Mouse (Mus musculus): ENCODE measurements around the gene Cd9. TPM values are rescaled to one million over a fixed set of nuclear protein-coding genes. Genes with fewer than 3 reads are reported as not detected.

Gene Cd9
- polyA plus RNA-seq (2012; rRNA removed): 130 and 164 TPM in 2 replicates

DNA sequence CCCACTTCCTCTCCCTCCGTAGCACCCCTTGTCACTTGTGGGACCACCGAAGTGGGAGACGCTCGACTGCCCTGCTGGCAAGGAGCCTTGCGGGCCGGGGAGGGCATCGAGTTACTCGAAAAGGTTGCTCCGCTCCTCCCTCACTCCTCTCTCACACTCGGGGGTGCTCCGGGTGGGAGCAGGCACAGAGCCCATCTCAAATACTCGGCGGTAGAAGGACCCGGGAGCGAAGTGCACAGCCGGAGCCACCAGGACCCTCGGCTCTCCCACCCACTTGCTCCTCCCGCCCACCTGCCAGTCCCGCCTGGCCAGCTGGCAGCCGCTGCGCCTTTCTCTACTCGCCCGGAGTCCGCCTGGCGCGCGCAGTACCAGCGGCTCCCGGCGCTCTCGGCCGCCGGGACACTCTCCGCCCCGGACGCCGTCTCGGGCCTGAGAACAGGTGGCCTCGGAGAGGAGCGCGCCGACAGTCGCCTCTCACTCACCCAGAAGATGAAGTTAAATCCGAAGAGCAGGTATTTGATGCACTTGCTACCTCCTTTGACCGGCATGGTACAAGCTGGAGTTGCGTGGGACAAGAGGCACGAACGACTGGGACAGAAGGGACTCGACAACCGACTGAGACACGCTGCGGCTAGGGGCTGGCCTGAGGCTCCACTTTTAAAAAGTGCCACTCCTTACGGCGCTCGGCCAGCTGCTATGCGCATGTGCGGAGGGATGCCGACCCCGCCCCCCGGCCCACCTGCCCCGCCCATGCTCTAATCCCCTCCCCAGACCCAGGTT, at the start of gene Cd9:
Gene Cd9, minus strand, starts transcription at position 700 of the 780 bp plus-strand sequence.
- WGBS: under 1% methylated on average over 61 of the region's 61 CpGs

DNA sequence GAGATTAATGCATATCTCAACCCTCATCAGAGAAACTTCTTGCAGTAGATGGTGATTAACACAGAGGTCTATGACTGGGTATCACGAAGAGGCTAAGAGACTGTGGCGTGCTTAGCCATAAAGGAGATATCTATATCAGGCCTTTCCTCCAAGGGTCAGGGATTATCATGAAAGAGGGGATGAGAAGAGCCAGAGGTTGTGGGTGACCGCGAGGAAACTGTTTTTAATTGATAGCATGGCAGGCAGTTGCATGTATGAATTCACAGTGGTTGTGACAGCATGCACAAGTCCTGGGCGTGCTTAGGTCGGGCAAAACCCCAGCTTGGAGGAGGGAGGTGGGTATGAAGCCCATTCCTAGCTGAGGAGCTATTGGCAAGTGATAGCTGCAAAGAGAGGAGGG, 46.7 kb upstream of the Cd9 start:
- no peak for DNase-seq (ENCODE audit: low read depth, low spot score)
- 93% methylated on average over 6 of the region's 6 CpGs for WGBS

More for the DNA sequence above, at the start of gene Cd9:
- DNase-seq (ENCODE audit: low read depth, low spot score): no peak

DNA sequence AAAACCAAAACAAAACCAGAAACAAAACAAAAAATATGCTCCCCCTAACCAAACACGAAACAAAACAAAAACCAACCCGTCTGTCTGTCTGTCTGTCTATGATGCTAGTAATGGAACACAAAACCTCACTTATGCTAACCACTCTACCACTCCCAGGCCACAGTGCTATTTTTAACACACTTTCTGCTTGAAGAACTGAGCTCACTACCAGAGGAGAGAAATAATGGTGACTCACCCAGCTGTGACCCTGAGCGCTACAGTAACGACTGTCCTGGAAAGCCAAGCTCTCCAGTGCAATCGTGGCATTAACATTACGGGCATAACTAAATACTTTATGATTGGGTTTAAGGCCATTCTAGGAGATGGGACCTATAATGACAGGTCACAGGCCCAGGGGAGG, 46.2 kb upstream of the Cd9 start:
- no peak for DNase-seq (ENCODE audit: low read depth, low spot score)
- WGBS: 74% methylated on average over 6 of the region's 6 CpGs

DNA sequence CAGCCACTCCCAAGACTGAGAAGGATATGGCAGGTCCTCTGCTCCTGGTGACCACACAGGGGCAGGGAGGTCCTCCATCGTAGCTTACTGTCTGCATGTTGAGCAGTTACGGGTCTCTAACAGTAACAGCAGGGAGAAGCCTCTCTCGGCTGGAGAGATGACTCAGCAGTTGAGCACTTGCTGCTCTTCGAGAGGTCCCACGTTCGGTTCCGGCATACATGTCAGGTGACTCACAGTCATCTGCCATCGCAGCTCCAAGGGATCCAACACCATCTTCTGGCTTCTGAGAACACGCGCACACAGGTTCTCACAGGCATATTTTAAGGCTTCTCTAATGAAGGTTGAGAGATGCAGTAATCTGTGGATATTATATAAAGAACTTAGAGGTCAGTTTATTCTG, 45.6 kb upstream of the Cd9 start:
- WGBS: 81% methylated on average over 10 of the region's 10 CpGs
- DNase-seq (ENCODE audit: low read depth, low spot score): no peak

DNA sequence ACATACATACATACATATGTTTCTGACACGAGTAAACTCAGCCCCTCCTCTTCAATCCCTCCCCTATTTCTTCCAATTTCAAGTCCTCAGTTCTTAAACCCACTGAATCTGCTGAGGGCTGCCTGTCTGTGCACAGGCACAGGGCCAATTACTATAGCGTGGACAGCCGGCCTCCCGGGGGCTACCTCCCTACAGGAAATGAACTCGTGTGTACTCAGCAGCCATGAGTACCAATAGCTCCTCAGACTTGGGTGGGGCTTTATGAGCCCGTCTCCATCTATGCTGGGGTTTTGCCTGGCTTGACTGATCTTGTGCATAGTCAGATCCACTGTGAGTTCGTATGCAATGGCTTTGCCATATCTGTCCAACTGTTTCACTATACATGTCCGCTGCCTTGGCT, 44.8 kb upstream of the Cd9 start:
- 17% methylated on average over 8 of the region's 8 CpGs for WGBS

DNA sequence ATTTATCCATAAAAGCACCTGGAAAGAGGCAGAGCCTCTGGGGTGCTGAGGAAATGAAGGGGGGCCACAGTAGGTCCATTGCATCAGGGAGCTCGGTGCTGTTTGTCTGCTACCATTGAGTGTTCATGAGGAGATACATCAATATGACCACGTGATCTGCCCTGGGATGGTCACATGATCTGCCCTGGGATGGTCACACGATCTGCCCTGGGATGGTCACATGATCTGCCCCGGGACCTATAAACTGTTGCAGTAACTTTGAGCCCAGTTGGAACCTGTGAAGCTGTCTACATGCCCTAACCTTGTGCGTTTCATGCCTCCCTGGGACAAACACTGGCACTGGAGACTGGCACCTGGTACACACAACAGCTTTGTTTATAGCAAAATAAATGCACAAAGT, 43.9 kb upstream of the Cd9 start:
- DNase-seq (ENCODE audit: low read depth, low spot score): no peak
- 53% methylated on average over 5 of the region's 5 CpGs for WGBS

More for the DNA sequence above, 44.8 kb upstream of the Cd9 start:
- no peak for DNase-seq (ENCODE audit: low read depth, low spot score)

DNA sequence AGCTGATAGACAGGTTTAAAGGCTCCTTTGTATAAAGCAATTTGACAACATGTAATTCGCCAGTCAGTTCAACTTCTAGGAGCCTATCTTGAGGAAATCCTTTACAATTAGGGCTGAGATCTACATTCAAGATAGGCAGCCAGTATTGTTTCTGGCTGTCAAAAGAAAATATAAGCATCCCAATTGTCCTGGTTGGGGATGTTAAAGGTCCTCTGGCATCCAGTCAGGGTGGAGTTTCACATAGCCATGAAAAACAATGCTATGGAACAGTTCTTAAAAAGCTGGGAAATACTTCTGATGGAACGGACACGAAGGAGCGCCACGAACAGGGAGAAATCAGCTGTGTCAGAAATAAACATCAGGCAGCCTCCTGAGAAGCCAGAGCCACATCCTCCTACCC, 40.4 kb upstream of the Cd9 start:
- 82% methylated on average over 5 of the region's 5 CpGs for WGBS

DNA sequence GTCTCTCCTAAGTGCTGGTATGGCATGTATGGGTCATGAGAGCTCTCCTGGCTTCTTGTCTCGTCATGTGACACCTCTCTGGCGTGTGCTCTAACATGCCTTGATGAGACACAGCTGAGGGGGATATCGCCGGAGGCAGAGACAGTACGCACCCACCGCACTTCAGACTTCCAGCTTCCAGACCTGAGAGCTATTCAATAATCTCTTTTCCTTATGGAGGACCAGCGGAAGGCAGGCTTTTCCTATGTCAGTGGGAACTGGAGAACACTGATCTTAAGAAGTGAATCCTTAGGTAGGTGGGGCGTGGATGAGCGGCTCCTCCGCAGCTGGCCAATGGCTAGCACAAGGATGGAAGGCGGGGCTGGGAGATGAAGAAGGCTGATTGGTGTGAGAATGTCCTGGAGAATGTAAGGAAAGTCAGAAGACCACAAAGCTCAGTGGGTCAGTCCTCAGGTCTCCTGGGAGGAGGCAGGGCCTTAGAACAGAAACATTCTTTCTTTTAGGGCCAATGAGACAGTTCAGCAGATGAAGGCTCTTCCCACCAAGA, 38.6 kb upstream of the Cd9 start:
- no peak for DNase-seq (ENCODE audit: low read depth, low spot score)
- WGBS: 93% methylated on average over 11 of the region's 11 CpGs

More for the DNA sequence above, 40.4 kb upstream of the Cd9 start:
- no peak for DNase-seq (ENCODE audit: low read depth, low spot score)

DNA sequence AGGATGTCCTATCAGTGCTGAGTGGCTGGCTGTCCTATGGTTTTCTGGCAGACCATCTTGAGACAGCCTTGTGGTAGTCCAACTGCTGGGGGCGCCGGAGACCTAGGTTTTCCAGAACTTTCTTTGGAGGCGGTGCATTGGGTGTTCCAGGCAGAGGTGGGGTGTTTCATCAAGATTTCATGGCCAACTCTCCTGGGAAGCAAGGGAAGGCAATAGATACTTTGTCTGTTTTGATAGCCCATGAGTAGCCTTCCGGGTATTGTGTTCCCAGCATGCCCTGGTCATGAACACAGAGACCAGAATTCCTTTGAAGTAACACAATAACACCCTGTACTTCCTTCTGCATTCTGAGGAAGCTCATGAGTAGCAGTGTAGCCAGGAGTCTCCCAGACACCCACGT, 34.9 kb upstream of the Cd9 start:
- no peak for DNase-seq (ENCODE audit: low read depth, low spot score)

DNA sequence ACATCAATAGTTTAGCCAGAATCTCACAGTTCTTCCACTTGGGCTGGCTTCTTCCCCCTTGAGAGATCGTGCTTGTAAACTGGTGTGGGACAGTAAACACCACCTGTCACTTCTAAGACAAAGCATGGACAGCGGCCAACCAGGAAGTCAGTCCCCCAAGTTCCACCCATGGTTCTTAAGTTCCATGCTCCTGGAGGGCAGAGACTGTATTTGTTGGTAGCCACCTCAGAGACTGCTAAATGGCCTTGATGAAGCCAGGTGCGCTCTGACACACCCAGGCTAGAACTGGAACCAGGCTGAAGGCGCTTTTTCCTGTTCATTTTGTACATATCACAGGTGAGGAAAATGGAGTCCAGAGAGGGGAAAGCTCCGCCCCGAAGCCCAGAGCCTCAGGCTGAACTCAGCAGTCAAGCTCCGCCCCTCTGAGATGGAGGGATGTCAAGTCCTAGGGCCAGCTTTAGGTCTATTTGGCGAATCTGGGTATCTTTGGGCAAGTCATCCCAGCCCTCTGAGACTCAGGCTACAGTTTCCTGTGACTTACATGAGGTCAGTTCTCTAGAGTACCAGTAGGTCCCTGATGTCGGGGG, 34.1 kb upstream of the Cd9 start:
- 32% methylated on average over 9 of the region's 9 CpGs for WGBS
- DNase-seq (ENCODE audit: low read depth, low spot score): peak; percentile 92

More for the DNA sequence above, 34.9 kb upstream of the Cd9 start:
- 63% methylated on average over 5 of the region's 5 CpGs for WGBS

DNA sequence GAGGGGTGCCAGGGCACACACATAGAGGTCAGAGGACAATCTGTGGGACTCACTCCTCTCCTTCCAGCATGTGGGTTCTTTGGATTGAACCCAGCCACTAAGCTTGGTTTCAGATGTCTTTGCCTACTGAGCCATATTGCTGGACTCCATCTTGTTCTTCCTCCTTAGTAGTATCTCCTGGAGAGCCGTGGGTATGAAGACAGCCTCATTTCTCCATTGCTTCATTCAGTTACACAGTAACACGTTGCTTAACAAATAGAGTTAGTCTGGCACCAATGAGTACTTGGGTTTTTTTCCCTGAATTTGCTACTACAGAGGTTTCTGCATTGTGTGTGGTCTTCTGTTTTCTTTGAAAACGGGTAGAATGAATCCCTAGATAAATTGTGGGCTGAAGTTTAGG, 31.5 kb upstream of the Cd9 start:
- WGBS: 63% methylated on average over 3 of the region's 3 CpGs

DNA sequence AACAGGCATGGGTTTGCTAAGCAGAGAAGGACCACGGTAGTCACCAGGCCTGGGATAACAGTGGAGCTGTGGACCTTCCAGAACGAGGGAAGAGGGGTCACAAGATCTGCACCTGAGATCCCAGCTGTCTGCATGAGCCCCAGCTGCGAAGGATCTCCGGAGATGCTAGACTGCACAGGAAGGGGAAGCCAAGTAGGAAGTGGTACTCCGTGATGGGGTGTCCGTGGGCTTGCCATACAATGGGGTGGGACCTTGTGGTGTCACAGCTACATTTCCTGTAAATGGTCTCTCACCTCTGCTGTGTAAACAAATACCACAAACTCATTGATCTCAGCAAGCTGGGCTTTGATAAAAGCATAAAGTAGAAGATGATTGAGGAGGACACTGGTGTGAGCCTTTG, 29.4 kb upstream of the Cd9 start:
- WGBS: 79% methylated on average over 6 of the region's 6 CpGs
- DNase-seq (ENCODE audit: low read depth, low spot score): no peak

More for the DNA sequence above, 31.5 kb upstream of the Cd9 start:
- DNase-seq (ENCODE audit: low read depth, low spot score): no peak

DNA sequence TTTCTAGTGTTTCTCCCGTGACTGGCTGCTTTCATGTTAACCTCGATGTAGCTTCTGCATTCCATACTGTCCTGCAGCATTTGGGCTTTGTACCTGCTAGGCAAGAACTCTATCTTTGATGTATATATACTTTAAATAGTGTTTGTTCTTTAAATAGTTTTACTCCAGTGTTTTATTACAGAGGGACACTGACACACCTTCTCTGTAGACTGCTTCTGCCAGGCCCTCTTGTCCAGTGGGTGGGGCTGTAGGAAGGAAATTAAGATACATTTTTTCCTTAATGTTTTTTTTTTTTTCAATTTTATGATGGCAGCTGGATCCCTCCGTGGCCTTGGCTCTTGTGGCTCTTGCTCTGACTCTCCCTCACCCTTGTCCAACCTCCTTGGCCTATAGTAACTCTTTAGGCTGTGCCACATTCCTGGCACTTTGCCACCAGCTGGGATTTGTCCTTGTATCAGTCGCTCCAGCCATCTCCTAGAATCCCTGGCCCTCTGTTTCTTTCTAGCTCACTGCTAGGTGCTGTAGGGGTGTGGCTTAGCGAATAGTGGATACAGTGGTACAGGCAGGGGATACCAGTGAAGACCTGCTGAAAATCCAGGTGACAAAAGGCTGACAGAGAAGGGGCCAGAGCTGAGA, 27.1 kb upstream of the Cd9 start:
- DNase-seq (ENCODE audit: low read depth, low spot score): peak; percentile 89

DNA sequence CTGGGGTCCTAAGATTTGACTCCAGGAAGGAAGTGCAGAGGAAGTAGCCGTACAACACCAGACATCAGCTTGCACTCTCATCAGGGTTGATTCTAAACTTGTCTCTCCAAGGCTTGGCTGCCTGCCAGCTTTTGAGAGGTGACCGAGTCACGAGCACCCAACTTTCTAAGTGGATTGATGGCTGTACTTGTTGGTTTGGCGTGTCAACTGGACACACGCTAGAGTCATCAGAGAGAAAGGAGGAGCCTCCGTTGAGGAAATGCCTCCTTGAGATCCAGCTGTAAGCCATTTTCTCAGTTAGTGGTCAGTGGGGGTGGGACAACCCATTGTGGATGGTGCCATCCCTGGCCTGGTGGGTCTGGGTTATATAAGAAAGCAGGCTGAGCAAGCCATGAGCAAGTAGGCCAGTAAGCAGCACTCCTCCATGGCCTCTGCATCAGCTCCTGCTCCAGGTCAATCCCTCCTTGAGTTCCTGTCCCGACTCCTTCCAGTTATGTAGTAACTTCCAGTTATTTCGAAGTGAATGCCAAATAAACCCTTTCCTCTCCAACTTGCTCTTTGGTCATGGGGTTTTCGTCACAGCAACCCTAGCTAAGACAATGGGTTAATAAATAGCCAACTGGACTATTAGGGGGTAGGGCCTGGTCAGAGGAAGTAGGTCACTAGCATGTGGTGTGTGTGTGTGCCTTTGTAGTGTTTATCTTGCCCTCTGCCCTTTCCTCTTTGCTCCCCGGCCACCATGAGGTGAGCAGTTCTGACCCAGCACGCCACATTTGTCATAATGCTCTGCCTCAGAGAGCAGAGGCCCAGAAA, 21.1 kb upstream of the Cd9 start:
- WGBS: 56% methylated on average over 11 of the region's 11 CpGs
- DNase-seq (ENCODE audit: low read depth, low spot score): no peak

More for the DNA sequence above, 27.1 kb upstream of the Cd9 start:
- 14% methylated on average over 5 of the region's 5 CpGs for WGBS

DNA sequence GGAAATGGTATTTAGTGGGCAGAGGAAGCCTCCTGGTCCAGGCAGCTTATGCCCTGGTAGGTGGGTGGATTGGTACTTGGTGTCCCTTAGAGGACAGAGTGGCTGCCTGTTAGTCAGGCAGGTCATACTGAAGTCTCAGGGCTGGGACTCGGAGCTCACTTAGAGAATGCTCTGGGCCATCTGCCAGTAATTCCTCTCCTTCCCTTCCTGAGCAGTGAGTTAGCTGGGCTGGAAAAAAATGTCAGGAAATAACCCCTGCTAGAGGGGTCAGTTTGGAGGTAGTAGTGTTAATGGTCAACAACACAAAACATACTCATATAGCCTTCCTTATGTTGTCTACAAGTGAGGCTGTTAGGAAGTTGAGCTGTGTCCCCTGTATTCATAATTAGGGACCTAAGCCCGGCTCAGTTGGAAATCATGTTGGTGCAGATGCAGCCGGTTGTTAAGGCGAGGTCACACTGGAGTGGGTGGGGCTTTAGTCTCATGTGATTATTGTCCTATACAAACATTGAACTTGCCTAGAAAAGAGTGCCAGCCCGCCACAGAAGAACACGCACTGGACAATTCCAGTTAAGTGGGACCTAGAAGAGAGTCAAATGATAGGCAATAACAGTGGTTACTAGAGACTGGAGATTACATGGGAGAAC, 18.5 kb upstream of the Cd9 start:
- WGBS: 12% methylated on average over 6 of the region's 6 CpGs
- no peak for DNase-seq (ENCODE audit: low read depth, low spot score)

DNA sequence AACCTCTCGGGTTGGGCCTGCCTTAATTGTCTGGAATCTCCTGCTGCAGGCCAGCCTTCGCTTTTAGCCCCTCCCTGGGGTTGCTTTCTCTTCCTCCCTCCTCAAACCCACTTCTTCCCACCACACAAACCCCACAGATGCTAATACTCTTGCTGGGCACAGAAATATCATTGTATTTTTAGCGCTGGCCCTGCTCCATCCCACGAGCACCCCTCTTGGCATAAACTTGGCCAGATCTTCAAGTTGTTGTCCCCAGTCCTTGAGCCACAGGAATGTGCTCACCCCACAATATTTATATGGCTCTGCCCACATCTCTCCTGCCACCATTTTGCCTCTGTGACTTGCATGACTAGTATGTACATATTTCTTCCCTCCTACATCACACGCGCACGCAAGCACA, 16.6 kb upstream of the Cd9 start:
- no peak for DNase-seq (ENCODE audit: low read depth, low spot score)
- WGBS: 91% methylated on average over 7 of the region's 7 CpGs

DNA sequence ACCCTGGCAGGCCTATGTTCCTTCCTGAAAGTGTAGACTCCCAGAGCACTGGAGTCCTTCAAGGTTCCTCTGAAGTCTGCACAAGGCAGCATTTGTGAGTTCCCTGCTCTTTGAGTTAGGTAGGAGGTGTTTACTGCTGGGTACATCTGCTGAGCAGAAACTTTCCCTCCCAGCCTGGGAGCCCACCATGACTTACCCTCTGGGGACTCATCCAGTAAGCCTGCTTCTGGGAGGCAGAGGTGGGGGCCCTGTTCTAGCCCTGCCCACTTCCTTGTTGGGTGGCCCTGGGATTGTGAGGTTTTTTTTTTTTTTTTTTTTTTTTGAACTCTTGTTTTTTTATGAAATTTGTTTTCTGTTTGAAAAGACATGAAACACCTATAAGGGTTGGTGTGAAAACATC, 16.1 kb upstream of the Cd9 start:
- DNase-seq (ENCODE audit: low read depth, low spot score): no peak

DNA sequence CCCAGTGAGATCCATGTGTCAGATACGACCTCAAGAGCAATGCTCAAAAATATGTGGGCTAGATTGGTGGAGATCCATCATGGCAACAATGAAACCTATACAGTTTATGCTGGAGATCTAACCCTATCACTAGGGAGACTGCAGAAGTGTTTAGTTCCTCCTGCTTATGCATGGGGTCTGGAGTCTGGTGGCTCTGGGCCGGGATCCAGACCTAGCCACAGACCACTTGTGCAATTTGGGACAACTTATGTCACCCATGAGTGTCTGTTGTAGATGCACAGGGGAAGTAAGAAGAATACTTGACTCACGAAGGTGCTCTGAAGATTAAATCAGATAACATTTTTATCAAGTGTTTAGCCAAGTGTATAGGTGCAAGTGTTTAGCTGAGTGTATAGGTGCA, 15.2 kb upstream of the Cd9 start:
- 82% methylated on average over 3 of the region's 3 CpGs for WGBS
- no peak for DNase-seq (ENCODE audit: low read depth, low spot score)

DNA sequence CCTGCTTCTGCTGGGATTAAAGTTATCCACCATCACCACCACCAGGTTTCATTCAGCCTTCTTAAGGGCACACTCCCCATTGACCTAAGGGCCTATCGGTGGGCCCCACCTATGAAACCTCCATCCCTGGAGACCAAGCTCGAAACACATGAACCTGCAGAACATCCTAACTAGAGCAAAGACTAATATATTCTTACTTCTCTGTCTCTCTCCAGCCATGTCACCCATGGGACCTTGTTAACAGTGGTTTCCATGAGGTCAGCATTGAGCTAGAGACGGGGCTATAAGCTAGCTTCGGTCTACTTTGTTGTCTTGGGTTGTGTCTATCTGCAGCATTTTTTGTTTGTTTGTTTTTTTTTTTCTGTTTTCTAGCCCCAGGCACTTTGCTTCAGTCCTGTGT, 11.8 kb upstream of the Cd9 start:
- WGBS: 90% methylated on average over 4 of the region's 4 CpGs
- DNase-seq (ENCODE audit: low read depth, low spot score): no peak

All from large intestine, adult 2 months (tissue).